Mouse (Mus musculus) layer of hippocampus, postnatal 25 days (tissue): ENCODE data around the gene Tnks1bp1. TPM values are rescaled to one million over a fixed set of nuclear protein-coding genes. Genes with fewer than 3 reads are reported as not detected.

Experiments used
- DNase-seq, 2 experiments: peaks; one replicate each; pipeline ENCODE4 v3.0.0; 2022; ENCODE audit warnings: mixed read lengths in 2 of 2, low spot score in 1 of 2; ENCODE audit errors: extremely low spot score in 1 of 2
- total RNA-seq, 2 experiments: library from RNA; stranded (reverse); gene quantifications; 2 replicates each; pipeline ENCODE4 v1.2.3; 2021

The Tnks1bp1 gene
- total RNA-seq, 2 experiments from 2014 or later: 141 to 159 TPM

GRCm38 (mm10) chr2:85037047-85038026 lies 10.5 kb upstream of the Tnks1bp1 start, which contains the start of the genes Ssrp1 and P2rx3:
Gene Ssrp1, plus strand, starts transcription at chr2:85037234.
Gene P2rx3, minus strand, starts transcription at chr2:85037462.
- DNase-seq: peak; percentile 87 to 89

GRCm38 (mm10) chr2:85038336-85038735 lies 9.5 kb upstream of the Tnks1bp1 start:
- DNase-seq: no peak

- no peak for DNase-seq
These were observed 4.2 kb upstream of the Tnks1bp1 start for GRCm38 (mm10) chr2:85043623-85044022.

- no peak for DNase-seq
These were observed 1.6 kb upstream of the Tnks1bp1 start for GRCm38 (mm10) chr2:85046222-85046621.

- no peak for DNase-seq
These were observed 741 bp upstream of the Tnks1bp1 start for GRCm38 (mm10) chr2:85047081-85047480.

- DNase-seq: peak; percentile 50 to 64
These were observed 438 bp downstream of the Tnks1bp1 start for GRCm38 (mm10) chr2:85048168-85048751.

- no peak for DNase-seq
These were observed 1.5 kb downstream of the Tnks1bp1 start for GRCm38 (mm10) chr2:85049277-85049676.

- DNase-seq: peak in 1 of 2 experiments; percentile 42
These were observed 2.3 kb downstream of the Tnks1bp1 start for GRCm38 (mm10) chr2:85050001-85050634.

GRCm38 (mm10) chr2:85050746-85051145 lies 2.9 kb downstream of the Tnks1bp1 start:
- DNase-seq: no peak

- no peak for DNase-seq
These were observed 5.5 kb downstream of the Tnks1bp1 start for GRCm38 (mm10) chr2:85053192-85053816.

- no peak for DNase-seq
These were observed 8.9 kb downstream of the Tnks1bp1 start for GRCm38 (mm10) chr2:85056711-85057110.

- no peak for DNase-seq
These were observed 11.9 kb downstream of the Tnks1bp1 start for GRCm38 (mm10) chr2:85059677-85060076.

- no peak for DNase-seq
These were observed 12.8 kb downstream of the Tnks1bp1 start for GRCm38 (mm10) chr2:85060591-85061060.

- no peak for DNase-seq
These were observed 13.3 kb downstream of the Tnks1bp1 start for GRCm38 (mm10) chr2:85061107-85061541.

GRCm38 (mm10) chr2:85065141-85065875 lies 17.5 kb downstream of the Tnks1bp1 start:
- DNase-seq: no peak

- no peak for DNase-seq
These were observed 19.1 kb downstream of the Tnks1bp1 start for GRCm38 (mm10) chr2:85066937-85067336.

GRCm38 (mm10) chr2:85067903-85068625 lies 20.2 kb downstream of the Tnks1bp1 start:
- no peak for DNase-seq

GRCm38 (mm10) chr2:85068626-85069025 lies 20.8 kb downstream of the Tnks1bp1 start:
- no peak for DNase-seq

- DNase-seq: no peak
These were observed 22.3 kb downstream of the Tnks1bp1 start for GRCm38 (mm10) chr2:85070086-85070485.
